Mouse (Mus musculus): ENCODE results near the gene Gm8439. TPM values are rescaled to one million over a fixed set of nuclear protein-coding genes. Genes with fewer than 3 reads are reported as not detected.

Gm8439 gene
- not detected in 2 replicates for polyA plus RNA-seq (2014; fragmentation: Nextera tagmentation; extraction: Ambion mirVana)

- Histone ChIP-seq H3K4me3 (replicated peaks; ENCODE audit: low read length) (no peak within 1 kb of the TSS), H3K4me1 (replicated peaks; ENCODE audit: control insufficient read depth, insufficient read depth, low read length) (no peaks in the 10 kb centered on the region), H3K27me3 (ENCODE audit: control insufficient read depth, insufficient read depth, low read length) (no peaks in the 10 kb centered on the region; the same call in 1 of the 2 replicates), H3K9me3 (ENCODE audit: control insufficient read depth, low read length) (no peaks in the 10 kb centered on the region), H3K36me3 (replicated peaks; ENCODE audit: control insufficient read depth, insufficient read depth) (no peaks in the 10 kb centered on the region), H3K9ac (no peak within 1 kb of the TSS), H3K27ac (no peak within 1 kb of the TSS), H3K4me2 (replicated peaks) (no peak within 1 kb of the TSS)
- ATAC-seq (ENCODE audit: low FRiP score) (no peak), DNase-seq (ENCODE audit: low spot score) (no peak)
- 26% methylated on average over 4 of the region's 4 CpGs for WGBS
These were observed at the start of gene Gm8439 for GRCm38 (mm10) chr4:120588445-120588844. TSS of gene Gm8439 (plus strand) at chr4:120588745.

GRCm38 (mm10) chr4:120544896-120545295 is 43.6 kb upstream of the Gm8439 start:
- DNase-seq (ENCODE audit: low spot score) (no peak), ATAC-seq (ENCODE audit: low FRiP score) (no peak)
- Histone ChIP-seq H3K27me3 (ENCODE audit: control insufficient read depth, insufficient read depth, low read length) (no peaks in the 10 kb centered on the region), H3K36me3 (replicated peaks; ENCODE audit: control insufficient read depth, insufficient read depth) (peaks cover 99% of the 10 kb centered on the region), H3K4me3 (replicated peaks; ENCODE audit: low read length) (no peak overlapping the region), H3K27ac (no peak overlapping the region), H3K4me2 (replicated peaks) (no peak overlapping the region), H3K9ac (no peak overlapping the region), H3K9me3 (ENCODE audit: control insufficient read depth, low read length) (no peaks in the 10 kb centered on the region), H3K4me1 (replicated peaks; ENCODE audit: control insufficient read depth, insufficient read depth, low read length) (no peaks in the 10 kb centered on the region)
- WGBS = 79% methylated on average over 1 of the region's 1 CpGs

GRCm38 (mm10) chr4:120556592-120556991 is 32.0 kb upstream of the Gm8439 start:
- H3K9me3 ChIP-seq (ENCODE audit: control insufficient read depth, low read length) = no peaks in the 10 kb centered on the region
- H3K27me3 ChIP-seq (ENCODE audit: control insufficient read depth, insufficient read depth, low read length) = no peaks in the 10 kb centered on the region
- H3K27ac ChIP-seq = no peak overlapping the region
- H3K4me1 ChIP-seq (replicated peaks; ENCODE audit: control insufficient read depth, insufficient read depth, low read length) = no peaks in the 10 kb centered on the region
- no peak for ATAC-seq (ENCODE audit: low FRiP score)
- no peak overlapping the region for H3K9ac ChIP-seq
- WGBS = 94% methylated on average over 6 of the region's 6 CpGs
- no peak overlapping the region for H3K4me2 ChIP-seq (replicated peaks)
- DNase-seq (ENCODE audit: low spot score) = no peak
- no peak overlapping the region for H3K4me3 ChIP-seq (replicated peaks; ENCODE audit: low read length)
- peaks cover 94% of the 10 kb centered on the region for H3K36me3 ChIP-seq (replicated peaks; ENCODE audit: control insufficient read depth, insufficient read depth)

- 85% methylated on average over 2 of the region's 2 CpGs for WGBS
- ATAC-seq (ENCODE audit: low FRiP score) = no peak
- Histone ChIP-seq H3K4me2 (replicated peaks) (no peak overlapping the region), H3K9me3 (ENCODE audit: control insufficient read depth, low read length) (no peaks in the 10 kb centered on the region), H3K36me3 (replicated peaks; ENCODE audit: control insufficient read depth, insufficient read depth) (peaks cover 44% of the 10 kb centered on the region), H3K27ac (no peak overlapping the region), H3K4me3 (replicated peaks; ENCODE audit: low read length) (no peak overlapping the region), H3K9ac (no peak overlapping the region), H3K4me1 (replicated peaks; ENCODE audit: control insufficient read depth, insufficient read depth, low read length) (peaks cover 20% of the 10 kb centered on the region), H3K27me3 (ENCODE audit: control insufficient read depth, insufficient read depth, low read length) (no peaks in the 10 kb centered on the region)
- no peak for DNase-seq (ENCODE audit: low spot score)
These were observed 22.8 kb upstream of the Gm8439 start for GRCm38 (mm10) chr4:120565726-120566125.

GRCm38 (mm10) chr4:120568005-120568404 is 20.5 kb upstream of the Gm8439 start:
- H3K4me3 ChIP-seq (replicated peaks; ENCODE audit: low read length) = no peak overlapping the region
- H3K9ac ChIP-seq = peak overlapping the region; percentile 90; the same call in 1 of the 2 replicates
- ATAC-seq (ENCODE audit: low FRiP score) = no peak

GRCm38 (mm10) chr4:120569025-120569424 is 19.5 kb upstream of the Gm8439 start:
- H3K9ac ChIP-seq = peak overlapping the region; percentile 90
- H3K9me3 ChIP-seq (ENCODE audit: control insufficient read depth, low read length) = no peaks in the 10 kb centered on the region
- peak overlapping the region; percentile 87 for H3K4me3 ChIP-seq (replicated peaks; ENCODE audit: low read length)
- no peak for DNase-seq (ENCODE audit: low spot score)
- 5% methylated on average over 4 of the region's 4 CpGs for WGBS
- H3K4me2 ChIP-seq (replicated peaks) = peak overlapping the region; percentile 69
- peaks cover 13% of the 10 kb centered on the region for H3K36me3 ChIP-seq (replicated peaks; ENCODE audit: control insufficient read depth, insufficient read depth)
- peak overlapping the region; percentile 95 for H3K27ac ChIP-seq
- ATAC-seq (ENCODE audit: low FRiP score) = no peak
- H3K4me1 ChIP-seq (replicated peaks; ENCODE audit: control insufficient read depth, insufficient read depth, low read length) = peaks cover 20% of the 10 kb centered on the region
- H3K27me3 ChIP-seq (ENCODE audit: control insufficient read depth, insufficient read depth, low read length) = no peaks in the 10 kb centered on the region

More at GRCm38 (mm10) chr4:120568005-120568404, 20.5 kb upstream of the Gm8439 start:
- DNase-seq (ENCODE audit: low spot score) = no peak
- H3K27ac ChIP-seq = no peak overlapping the region
- H3K36me3 ChIP-seq (replicated peaks; ENCODE audit: control insufficient read depth, insufficient read depth) = peaks cover 24% of the 10 kb centered on the region
- peak overlapping the region; percentile 69 for H3K4me2 ChIP-seq (replicated peaks)
- H3K27me3 ChIP-seq (ENCODE audit: control insufficient read depth, insufficient read depth, low read length) = no peaks in the 10 kb centered on the region
- WGBS = 45% methylated on average over 5 of the region's 5 CpGs
- peaks cover 20% of the 10 kb centered on the region for H3K4me1 ChIP-seq (replicated peaks; ENCODE audit: control insufficient read depth, insufficient read depth, low read length)
- H3K9me3 ChIP-seq (ENCODE audit: control insufficient read depth, low read length) = no peaks in the 10 kb centered on the region

- DNase-seq (ENCODE audit: low spot score) (peak; percentile 95), ATAC-seq (ENCODE audit: low FRiP score) (peak; percentile 97)
- Histone ChIP-seq H3K27ac (peak within 1 kb of the TSS; percentile 95), H3K4me1 (replicated peaks; ENCODE audit: control insufficient read depth, insufficient read depth, low read length) (peaks cover 20% of the 10 kb centered on the region), H3K4me2 (replicated peaks) (peak within 1 kb of the TSS; percentile 69), H3K36me3 (replicated peaks; ENCODE audit: control insufficient read depth, insufficient read depth) (peaks cover 6% of the 10 kb centered on the region), H3K27me3 (ENCODE audit: control insufficient read depth, insufficient read depth, low read length) (no peaks in the 10 kb centered on the region), H3K9ac (peak within 1 kb of the TSS; percentile 90), H3K4me3 (replicated peaks; ENCODE audit: low read length) (peak within 1 kb of the TSS; percentile 87), H3K9me3 (ENCODE audit: control insufficient read depth, low read length) (no peaks in the 10 kb centered on the region)
- WGBS = under 1% methylated on average over 96 of the region's 97 CpGs
These were observed 18.8 kb upstream of the Gm8439 start, which contains the start of gene Ctps for GRCm38 (mm10) chr4:120569486-120570437. TSS of gene Ctps (minus strand) at chr4:120570276.

GRCm38 (mm10) chr4:120570438-120571069 is 18.0 kb upstream of the Gm8439 start:
- peak overlapping the region; percentile 69 for H3K4me2 ChIP-seq (replicated peaks)
- peak; percentile 38 for DNase-seq (ENCODE audit: low spot score)
- peaks cover 20% of the 10 kb centered on the region for H3K4me1 ChIP-seq (replicated peaks; ENCODE audit: control insufficient read depth, insufficient read depth, low read length)
- H3K27me3 ChIP-seq (ENCODE audit: control insufficient read depth, insufficient read depth, low read length) = no peaks in the 10 kb centered on the region
- under 1% methylated on average over 27 of the region's 27 CpGs for WGBS
- peaks cover 3% of the 10 kb centered on the region; the same call in 1 of the 2 replicates for H3K36me3 ChIP-seq (replicated peaks; ENCODE audit: control insufficient read depth, insufficient read depth)
- ATAC-seq (ENCODE audit: low FRiP score) = peak; percentile 75
- H3K9ac ChIP-seq = peak overlapping the region; percentile 90
- H3K27ac ChIP-seq = peak overlapping the region; percentile 95
- peak overlapping the region; percentile 87 for H3K4me3 ChIP-seq (replicated peaks; ENCODE audit: low read length)
- H3K9me3 ChIP-seq (ENCODE audit: control insufficient read depth, low read length) = no peaks in the 10 kb centered on the region

GRCm38 (mm10) chr4:120571070-120571464 is 17.5 kb upstream of the Gm8439 start:
- Histone ChIP-seq H3K27me3 (ENCODE audit: control insufficient read depth, insufficient read depth, low read length) (no peaks in the 10 kb centered on the region), H3K36me3 (replicated peaks; ENCODE audit: control insufficient read depth, insufficient read depth) (no peaks in the 10 kb centered on the region), H3K4me1 (replicated peaks; ENCODE audit: control insufficient read depth, insufficient read depth, low read length) (peaks cover 20% of the 10 kb centered on the region), H3K9ac (peak overlapping the region; percentile 90), H3K4me2 (replicated peaks) (peak overlapping the region; percentile 69), H3K27ac (peak overlapping the region; percentile 95), H3K9me3 (ENCODE audit: control insufficient read depth, low read length) (no peaks in the 10 kb centered on the region), H3K4me3 (replicated peaks; ENCODE audit: low read length) (peak overlapping the region; percentile 87; the same call in 1 of the 2 replicates)
- ATAC-seq (ENCODE audit: low FRiP score) = no peak
- WGBS = 73% methylated on average over 3 of the region's 3 CpGs
- no peak for DNase-seq (ENCODE audit: low spot score)
